Mouse (Mus musculus) CH12.LX (cell line): ENCODE measurements around the gene Zcchc3. TPM values are rescaled to one million over a fixed set of nuclear protein-coding genes. Genes with fewer than 3 reads are reported as not detected.

ENCODE experiments used
- DNase-seq: peaks from one replicate; pipeline ENCODE4 v3.0.0-alpha.2; 2013; ENCODE audit errors: extremely low read depth
- H3K27ac ChIP-seq: 2 replicates; pipeline ENCODE4 v1.5.1; 2012; ENCODE audit warnings: low read depth, mild to moderate bottlenecking, control low read depth, moderate library complexity; ENCODE audit not compliant: insufficient read depth
- H3K27me3 ChIP-seq: replicated peaks from 2 replicates; pipeline ENCODE3; 2012; ENCODE audit warnings: inconsistent platforms
- H3K36me3 ChIP-seq, 2 experiments: replicated peaks in 1 of 2; 2 replicates each; pipeline versions ENCODE3 to v1.6.1; 2012; ENCODE audit warnings: inconsistent platforms in 1 of 2, low read length in 1 of 2, mild to moderate bottlenecking in 1 of 2, mixed read lengths in 1 of 2, moderate library complexity in 1 of 2; ENCODE audit not compliant: control insufficient read depth in 1 of 2, insufficient read depth in 1 of 2
- H3K4me1 ChIP-seq, 2 experiments: 2 replicates each; pipeline ENCODE4 v1.6.1; 2012; ENCODE audit warnings: inconsistent platforms in 1 of 2, moderate library complexity in 1 of 2; ENCODE audit not compliant: insufficient read depth in 2 of 2, control insufficient read depth in 1 of 2
- H3K4me2 ChIP-seq: 2 replicates; pipeline ENCODE4 v1.6.1; 2012; ENCODE audit warnings: low read depth, mild to moderate bottlenecking, control low read depth; ENCODE audit not compliant: poor library complexity, insufficient read depth, severe bottlenecking
- H3K4me3 ChIP-seq, 3 experiments: fragments of 150-350 bp in 1 of 3; sonication (generic) in 1 of 3; replicated peaks in 1 of 3; 2 replicates each; pipeline versions ENCODE3 to v1.5.1; 2011 to 2012; ENCODE audit warnings: low read depth in 2 of 3, low read length in 2 of 3, mild to moderate bottlenecking in 2 of 3, moderate library complexity in 2 of 3, control low read depth in 1 of 3, improper control_type of control experiment in 1 of 3, inconsistent platforms in 1 of 3, mixed read lengths in 1 of 3; ENCODE audit not compliant: poor library complexity in 1 of 3
- H3K79me2 ChIP-seq: replicated peaks from 2 replicates; pipeline ENCODE4 v1.6.1; 2012; ENCODE audit warnings: mild to moderate bottlenecking, moderate library complexity; ENCODE audit not compliant: control insufficient read depth, poor library complexity, insufficient read depth, severe bottlenecking; ENCODE audit errors: extremely low read depth
- H3K9ac ChIP-seq: 2 replicates; pipeline ENCODE4 v1.6.1; 2012; ENCODE audit warnings: low read depth, mild to moderate bottlenecking, control low read depth, moderate library complexity; ENCODE audit not compliant: insufficient read depth
- H3K9me3 ChIP-seq: replicated peaks from 2 replicates; pipeline ENCODE3; 2012; ENCODE audit warnings: low read length, inconsistent platforms, mixed read lengths
- CTCF ChIP-seq, 2 experiments: IDR thresholded peaks in 1 of 2; conservative IDR thresholded peaks in 1 of 2; 2 replicates each; pipeline ENCODE4 v1.5.1; 2011 to 2012; ENCODE audit warnings: low read depth in 2 of 2, low read length in 2 of 2, improper control_type of control experiment in 1 of 2, inconsistent platforms in 1 of 2, mild to moderate bottlenecking in 1 of 2, moderate library complexity in 1 of 2
- E2F4 ChIP-seq: IDR thresholded peaks from 2 replicates; pipeline ENCODE4 v1.6.1; 2011; ENCODE audit warnings: low read depth, low read length, improper control_type of control experiment; ENCODE audit not compliant: insufficient replicate concordance
- EP300 ChIP-seq: IDR thresholded peaks from 2 replicates; pipeline ENCODE4 v1.6.1; 2011; ENCODE audit warnings: low read length, improper control_type of control experiment
- GABPA ChIP-seq: IDR thresholded peaks from 2 replicates; pipeline ENCODE4 v1.6.1; 2012; ENCODE audit warnings: low read depth, low read length, improper control_type of control experiment, inconsistent platforms; ENCODE audit not compliant: insufficient replicate concordance
- HCFC1 ChIP-seq: IDR thresholded peaks from 2 replicates; pipeline ENCODE4 v1.6.1; 2012; ENCODE audit warnings: low read depth, mild to moderate bottlenecking, inconsistent platforms, low read length, improper control_type of control experiment
- IRF4 ChIP-seq: IDR thresholded peaks from 2 replicates; pipeline ENCODE4 v1.6.1; 2014; ENCODE audit warnings: low read depth, mild to moderate bottlenecking, inconsistent platforms, low read length, improper control_type of control experiment
- JUN ChIP-seq: IDR thresholded peaks from 2 replicates; pipeline ENCODE4 v1.6.1; 2011; ENCODE audit warnings: low read depth, mild to moderate bottlenecking, low read length, improper control_type of control experiment, moderate library complexity; ENCODE audit not compliant: insufficient read depth
- KAT2A ChIP-seq: IDR thresholded peaks from 2 replicates; pipeline ENCODE4 v1.6.1; 2012; ENCODE audit warnings: low read length, improper control_type of control experiment, inconsistent platforms; ENCODE audit not compliant: insufficient replicate concordance
- MAFK ChIP-seq: IDR thresholded peaks from 2 replicates; pipeline ENCODE4 v1.6.1; 2011; ENCODE audit warnings: low read length, improper control_type of control experiment; ENCODE audit not compliant: insufficient replicate concordance
- MAX ChIP-seq: IDR thresholded peaks from 2 replicates; pipeline ENCODE4 v1.6.1; 2011; ENCODE audit warnings: low read length, improper control_type of control experiment
- MAZ ChIP-seq: IDR thresholded peaks from 2 replicates; pipeline ENCODE4 v1.6.1; 2012; ENCODE audit warnings: low read depth, mild to moderate bottlenecking, inconsistent platforms, low read length, improper control_type of control experiment, moderate library complexity
- MEF2A ChIP-seq: IDR thresholded peaks from 2 replicates; pipeline ENCODE4 v1.6.1; 2014; ENCODE audit warnings: low read depth, mild to moderate bottlenecking, inconsistent platforms, low read length, improper control_type of control experiment, borderline replicate concordance
- MYC ChIP-seq: IDR thresholded peaks from 2 replicates; pipeline ENCODE4 v1.6.1; 2011; ENCODE audit warnings: low read depth, mild to moderate bottlenecking, improper control_type of control experiment, low read length
- NRF1 ChIP-seq: IDR thresholded peaks from 2 replicates; pipeline ENCODE4 v1.6.1; 2014; ENCODE audit warnings: low read depth, mild to moderate bottlenecking, inconsistent platforms, low read length, improper control_type of control experiment, moderate library complexity
- PAX5 ChIP-seq: IDR thresholded peaks from 2 replicates; pipeline ENCODE4 v1.6.1; 2012; ENCODE audit warnings: low read length, inconsistent platforms, mixed read lengths
- POLR2A ChIP-seq: IDR thresholded peaks from 2 replicates; pipeline ENCODE4 v1.6.1; 2011; ENCODE audit warnings: low read depth, mild to moderate bottlenecking, improper control_type of control experiment, low read length
- POLR2AphosphoS2 ChIP-seq: IDR thresholded peaks from 2 replicates; pipeline ENCODE4 v1.6.1; 2011; ENCODE audit warnings: low read depth, low read length, improper control_type of control experiment
- RCOR1 ChIP-seq: conservative IDR thresholded peaks from 2 replicates; pipeline ENCODE4 v1.6.1; 2012; ENCODE audit warnings: low read depth, mild to moderate bottlenecking, inconsistent platforms, low read length, improper control_type of control experiment
- SIN3A ChIP-seq: IDR thresholded peaks from 2 replicates; pipeline ENCODE4 v1.6.1; 2012; ENCODE audit warnings: low read length, improper control_type of control experiment, inconsistent platforms
- SMC3 ChIP-seq: IDR thresholded peaks from 2 replicates; pipeline ENCODE4 v1.6.1; 2011; ENCODE audit warnings: low read depth, low read length, improper control_type of control experiment
- TBP ChIP-seq: conservative IDR thresholded peaks from 2 replicates; pipeline ENCODE4 v1.6.1; 2011; ENCODE audit warnings: low read depth, low read length, improper control_type of control experiment
- TCF12 ChIP-seq: IDR thresholded peaks from 2 replicates; pipeline ENCODE4 v1.6.1; 2014; ENCODE audit warnings: low read depth, mild to moderate bottlenecking, inconsistent platforms, low read length, improper control_type of control experiment
- UBTF ChIP-seq: IDR thresholded peaks from 2 replicates; pipeline ENCODE4 v1.6.1; 2012; ENCODE audit warnings: low read depth, mild to moderate bottlenecking, inconsistent platforms, low read length, improper control_type of control experiment, moderate library complexity
- USF2 ChIP-seq: conservative IDR thresholded peaks from 2 replicates; pipeline ENCODE4 v1.6.1; 2011; ENCODE audit warnings: low read depth, low read length, improper control_type of control experiment
- ZC3H11A ChIP-seq: IDR thresholded peaks from 2 replicates; pipeline ENCODE4 v1.6.1; 2012; ENCODE audit warnings: low read depth, mild to moderate bottlenecking, inconsistent platforms, low read length, improper control_type of control experiment
- ZNF384 ChIP-seq: IDR thresholded peaks from 2 replicates; pipeline ENCODE4 v1.6.1; 2012; ENCODE audit warnings: low read depth, low read length, improper control_type of control experiment, inconsistent platforms
- dilution Hi-C: fragments of 300-500 bp; cut with MboI; formaldehyde crosslinking; loops from 2 replicates; pipeline ENCODE4 v1.14.3; 2020; ENCODE audit warnings: low sequenced_read_pairs; ENCODE audit not compliant: extremely low pct_unique_long_range_greater_than_20kb, extremely low pct_ligation_motif_present
- in situ Hi-C: fragments of 300-500 bp; cut with MboI; formaldehyde crosslinking; loops from 3 replicates; pipeline ENCODE4 v1.14.3; 2019; ENCODE audit warnings: low sequenced_read_pairs, low pct_ligation_motif_present, low pct_unique_long_range_greater_than_20kb, mixed read lengths
- polyA plus RNA-seq: library from polyadenylated mRNA; unstranded; fragments of >175 nt; gene quantifications from 2 replicates; pipeline ENCODE4 v1.2.1, GENCODE M21; 2012; ENCODE audit warnings: low read depth; ENCODE audit not compliant: insufficient read length
- total RNA-seq, 2 experiments: library from RNA; depleted of rRNA; stranded (reverse); fragments of 300-350 nt in 1 of 2; fragments of >200 nt in 1 of 2; gene quantifications; 2 replicates each; pipeline ENCODE4 v1.2.3; 2012 to 2014

Zcchc3 gene
- total and polyA plus RNA-seq, 3 experiments = not detected

- Histone ChIP-seq H3K36me3 (no peaks in the 10 kb centered on the region), H3K9ac (no peak within 1 kb of the TSS), H3K27me3 (peaks cover 64% of the 10 kb centered on the region), H3K4me1 (no peaks in the 10 kb centered on the region), H3K4me2 (no peak within 1 kb of the TSS), H3K27ac (no peak within 1 kb of the TSS), H3K9me3 (no peaks in the 10 kb centered on the region), H3K4me3 (no peak within 1 kb of the TSS), H3K79me2 (no peaks in the 10 kb centered on the region)
- dilution Hi-C loops = no loop called here
- in situ Hi-C loops = no loop called here
- TF ChIP-seq TBP (no peak), MEF2A (no peak), UBTF (no peak), KAT2A (no peak), MAX (no peak), MYC (no peak), CTCF (conservative IDR thresholded peaks at IDR 0.05 in 1 of 2, IDR thresholded peaks at IDR 0.05 in 1 of 2; ENCODE audit: low read depth in 2 of 2, low read length in 2 of 2) (no peak), USF2 (no peak), JUN (no peak)
- no peak for DNase-seq
Observed at GRCm38 (mm10) chr2:152376345-152376741, 38.5 kb downstream of the Zcchc3 start, which contains the start of gene Nrsn2. Nrsn2 (minus strand) TSS chr2:152376638.

GRCm38 (mm10) chr2:152375652-152376344 lies 39.0 kb downstream of the Zcchc3 start:
- H3K9ac ChIP-seq = no peak overlapping the region

GRCm38 (mm10) chr2:152373547-152373946 lies 41.3 kb downstream of the Zcchc3 start:
- in situ Hi-C loops = no loop called here
- Histone ChIP-seq H3K27me3 (peaks cover 70% of the 10 kb centered on the region), H3K9ac (no peak overlapping the region), H3K9me3 (no peaks in the 10 kb centered on the region), H3K79me2 (no peaks in the 10 kb centered on the region), H3K4me1 (no peaks in the 10 kb centered on the region), H3K4me2 (no peak overlapping the region), H3K36me3 (no peaks in the 10 kb centered on the region), H3K27ac (no peak overlapping the region), H3K4me3 (no peak overlapping the region)
- no peak for DNase-seq
- TF ChIP-seq MAZ = no peak
- no peak for TF ChIP-seq IRF4
- TF ChIP-seq KAT2A = no peak
- TF ChIP-seq ZNF384 = no peak
- no peak for TF ChIP-seq HCFC1
- no peak for TF ChIP-seq MYC
- TF ChIP-seq UBTF = no peak
- TF ChIP-seq POLR2A = no peak
- no peak for TF ChIP-seq JUN
- TF ChIP-seq RCOR1 = no peak
- no peak for TF ChIP-seq MAFK
- TF ChIP-seq NRF1 = no peak
- TF ChIP-seq TCF12 = no peak
- no peak for TF ChIP-seq SMC3
- no peak for TF ChIP-seq SIN3A
- TF ChIP-seq GABPA = no peak
- no peak for TF ChIP-seq POLR2AphosphoS2
- dilution Hi-C loops = no loop called here

More at GRCm38 (mm10) chr2:152375652-152376344, 39.0 kb downstream of the Zcchc3 start:
- Histone ChIP-seq H3K4me2 (no peak overlapping the region), H3K4me3 (no peak overlapping the region), H3K27ac (no peak overlapping the region), H3K27me3 (peaks cover 69% of the 10 kb centered on the region), H3K79me2 (no peaks in the 10 kb centered on the region), H3K4me1 (no peaks in the 10 kb centered on the region), H3K36me3 (no peaks in the 10 kb centered on the region), H3K9me3 (no peaks in the 10 kb centered on the region)
- in situ Hi-C loops (no loop called here), dilution Hi-C loops (no loop called here)
- no peak for DNase-seq
- TF ChIP-seq ZC3H11A = no peak
- no peak for TF ChIP-seq EP300
- no peak for TF ChIP-seq PAX5
- no peak for TF ChIP-seq SMC3
- no peak for TF ChIP-seq E2F4
- TF ChIP-seq JUN = no peak
- TF ChIP-seq CTCF (conservative IDR thresholded peaks at IDR 0.05 in 1 of 2, IDR thresholded peaks at IDR 0.05 in 1 of 2; ENCODE audit: low read depth in 2 of 2, low read length in 2 of 2) = no peak
- TF ChIP-seq UBTF = no peak
